Mouse (Mus musculus) CD4-positive, CD25-positive, alpha-beta regulatory T cell, adult 4 months (primary cell): ENCODE results near the gene Tax1bp3. TPM values are rescaled to one million over a fixed set of nuclear protein-coding genes. Genes with fewer than 3 reads are reported as not detected.

Experiments
- ATAC-seq: one replicate; pipeline ENCODE4 v1.8.0; 2017
- polyA plus RNA-seq, 2 experiments: library from polyadenylated mRNA; unstranded; fragments of 100-300 nt; shearing (Covaris generic); gene quantifications; one replicate each; pipeline ENCODE4 v1.2.1; 2017

Tax1bp3 gene
- polyA plus RNA-seq, 2 experiments from 2014 or later = 27.4 to 30.8 TPM

GRCm38 (mm10) chr11:73232513-73232912 is 55.6 kb downstream of the Tax1bp3 start:
- no peak for ATAC-seq

Other genes with a start within 250 kb of the Tax1bp3 start
- gene Atp2a3, start 215.9 kb upstream of the Tax1bp3 start, polyA plus RNA-seq = 10 to 100 TPM; 57.5 to 89.4 TPM
- gene P2rx1, start 178.0 kb upstream of the Tax1bp3 start, polyA plus RNA-seq = under 1 TPM in 1 of 2 experiments, not detected in 1; 0.39 TPM
- 1 to 10 TPM; 2.3 to 5.8 TPM for gene Camkk1, start 158.1 kb upstream of the Tax1bp3 start, polyA plus RNA-seq
- gene Ncbp3, start 129.3 kb upstream of the Tax1bp3 start, polyA plus RNA-seq = 10 to 100 TPM; 17.1 to 21.5 TPM
- 100 to 1,000 TPM in 1 of 2 experiments, 10 to 100 TPM in 1; 63.9 to 126 TPM for gene Itgae, start 86.5 kb upstream of the Tax1bp3 start, polyA plus RNA-seq
- gene Haspin, start 38.8 kb upstream of the Tax1bp3 start, polyA plus RNA-seq = 1 to 10 TPM; 6.6 to 8.2 TPM
- under 1 TPM; 0.33 to 0.55 TPM for gene P2rx5, start 16.7 kb upstream of the Tax1bp3 start, polyA plus RNA-seq
- gene Emc6, start within 50 bp of the Tax1bp3 start, polyA plus RNA-seq = 10 to 100 TPM; 42.2 to 49.5 TPM
- gene Ctns, start 22.0 kb downstream of the Tax1bp3 start, polyA plus RNA-seq = 10 to 100 TPM; 12.9 to 18.3 TPM
- 1 to 10 TPM; 1.3 to 4.8 TPM for gene Shpk, start 22.4 kb downstream of the Tax1bp3 start, polyA plus RNA-seq
- not detected for gene Trpv1, start 57.2 kb downstream of the Tax1bp3 start, polyA plus RNA-seq
- gene Trpv3, start 90.3 kb downstream of the Tax1bp3 start, polyA plus RNA-seq = under 1 TPM; 0.09 to 0.16 TPM
- gene Aspa, start 152.5 kb downstream of the Tax1bp3 start, polyA plus RNA-seq = under 1 TPM in 1 of 2 experiments, not detected in 1; 0.08 TPM
- not detected for gene Gm49340, start 152.7 kb downstream of the Tax1bp3 start, polyA plus RNA-seq
- not detected for gene Spata22, start 152.7 kb downstream of the Tax1bp3 start, polyA plus RNA-seq
- gene Olfr20, start 173.7 kb downstream of the Tax1bp3 start, polyA plus RNA-seq = not detected
- not detected for gene Olfr376, start 194.2 kb downstream of the Tax1bp3 start, polyA plus RNA-seq
- gene Olfr1, start 222.5 kb downstream of the Tax1bp3 start, polyA plus RNA-seq = not detected